Mouse (Mus musculus) heart, postnatal 4 days (tissue): ENCODE measurements around the gene Rfx8. TPM values are rescaled to one million over a fixed set of nuclear protein-coding genes. Genes with fewer than 3 reads are reported as not detected.

Experiments used
- DNase-seq: peaks from one replicate; pipeline ENCODE4 v3.0.0; 2021
- total RNA-seq, 2 experiments: library from RNA; stranded (reverse); gene quantifications; 2 replicates each; pipeline ENCODE4 v1.2.3; 2021

Gene Rfx8
- under 1 TPM; 0.57 to 0.72 TPM for total RNA-seq

DNA sequence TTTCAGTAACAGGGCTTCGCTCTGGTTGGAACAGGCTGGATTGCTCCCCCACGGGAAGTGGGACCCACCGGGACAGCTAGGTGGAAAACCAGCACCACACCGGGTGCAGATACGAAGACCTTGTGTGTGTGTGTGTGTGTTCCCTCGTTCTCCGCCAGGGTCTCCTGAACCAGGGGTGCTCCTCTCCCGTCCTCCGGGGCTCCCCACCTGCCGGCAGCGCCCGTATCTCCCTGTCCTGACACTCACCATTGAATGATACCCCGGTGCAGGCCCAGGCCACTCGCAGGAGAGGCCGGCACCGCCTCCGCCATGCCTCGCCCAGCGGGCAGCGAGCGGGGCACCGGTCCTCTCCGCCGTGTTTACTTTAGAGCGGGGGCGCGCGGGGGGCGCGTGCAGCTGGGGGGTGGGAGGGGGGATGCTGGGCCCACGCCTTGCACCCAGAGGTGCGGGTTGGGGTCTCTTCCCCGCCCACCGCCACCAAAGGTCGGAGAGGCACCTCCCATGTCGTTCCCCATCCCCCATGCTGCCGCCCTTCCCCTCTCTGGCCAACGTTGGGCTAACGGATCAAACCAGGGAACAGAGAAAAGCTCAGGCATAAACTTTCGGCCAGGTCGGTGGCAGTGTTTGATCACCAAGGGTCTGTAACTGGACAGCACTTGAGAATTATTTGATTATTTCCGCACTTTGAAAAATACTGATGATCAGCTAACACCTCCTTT lies at the start of gene Rfx8:
Rfx8 (minus strand) TSS at position 366 of the 719 bp plus-strand sequence.
- DNase-seq: peak; percentile 43

DNA sequence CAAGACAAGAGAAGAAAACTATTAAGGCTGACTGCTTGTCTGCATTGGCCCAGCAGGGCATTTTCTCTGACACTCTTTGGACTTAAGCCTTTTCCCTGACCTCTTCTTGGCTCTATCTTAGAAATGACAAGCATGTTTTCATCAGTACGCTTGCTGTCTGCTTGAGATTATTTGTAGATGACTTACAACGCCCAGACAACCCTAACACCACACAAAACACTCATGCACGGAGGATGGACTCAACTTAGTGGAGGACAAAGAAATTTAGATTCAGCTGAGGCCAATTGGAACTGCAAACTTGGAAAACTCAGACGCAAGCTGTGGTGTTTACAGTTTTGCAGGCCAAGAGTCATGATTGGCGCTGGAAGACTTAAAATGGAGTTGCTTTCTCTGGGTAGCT lies 49.6 kb upstream of the Rfx8 start:
- DNase-seq: no peak

DNA sequence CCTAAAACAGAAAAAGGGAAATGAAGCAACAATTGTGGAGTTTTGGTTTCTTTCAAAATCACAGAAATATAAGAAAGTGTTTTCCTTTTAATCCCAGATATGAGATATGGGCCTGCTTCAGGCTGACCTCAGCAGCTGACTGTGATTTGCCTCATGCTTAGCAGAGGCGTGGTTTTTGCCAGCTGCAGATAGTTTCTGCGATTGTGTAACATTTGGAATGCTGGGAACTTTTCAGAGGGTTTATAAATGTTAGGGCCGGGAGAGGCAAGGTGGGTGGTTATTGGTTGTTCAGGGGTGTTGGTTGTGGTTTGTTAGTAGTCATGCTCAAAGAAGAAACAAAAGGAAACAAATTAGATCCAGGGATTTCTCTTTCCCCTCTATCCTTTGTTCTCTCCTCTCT lies 47.2 kb upstream of the Rfx8 start:
- DNase-seq: no peak

DNA sequence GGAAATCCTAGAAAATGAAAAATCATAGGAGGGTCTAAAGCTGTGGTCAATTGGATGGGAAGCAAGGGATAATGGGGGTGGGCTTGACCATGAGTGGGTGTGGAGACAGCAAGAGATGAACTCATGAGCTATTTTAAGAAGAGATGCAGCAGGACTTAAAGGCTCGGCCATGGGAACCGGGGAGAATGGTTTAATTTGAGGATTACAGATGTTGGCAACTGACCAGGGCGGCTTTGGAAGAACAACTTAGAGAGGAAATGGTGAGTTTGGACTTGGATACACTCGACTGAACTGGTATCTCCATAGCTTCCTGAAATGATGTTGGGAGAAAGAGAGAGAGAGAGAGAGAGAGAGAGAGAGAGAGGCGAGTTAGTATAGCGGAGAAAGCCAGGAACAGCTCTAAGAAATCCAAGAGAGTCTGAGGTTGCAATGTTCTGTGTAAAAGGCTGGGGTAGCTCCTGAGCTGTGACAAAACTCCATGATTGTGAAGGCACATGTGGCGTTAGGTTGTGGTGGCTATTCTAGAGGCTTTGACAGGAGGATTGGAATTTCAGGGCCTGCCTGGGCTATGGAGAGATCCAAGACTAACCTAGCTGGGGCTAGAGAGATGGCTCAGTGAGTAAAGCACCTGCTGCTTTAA lies 45.2 kb upstream of the Rfx8 start:
- peak; percentile 68 for DNase-seq

DNA sequence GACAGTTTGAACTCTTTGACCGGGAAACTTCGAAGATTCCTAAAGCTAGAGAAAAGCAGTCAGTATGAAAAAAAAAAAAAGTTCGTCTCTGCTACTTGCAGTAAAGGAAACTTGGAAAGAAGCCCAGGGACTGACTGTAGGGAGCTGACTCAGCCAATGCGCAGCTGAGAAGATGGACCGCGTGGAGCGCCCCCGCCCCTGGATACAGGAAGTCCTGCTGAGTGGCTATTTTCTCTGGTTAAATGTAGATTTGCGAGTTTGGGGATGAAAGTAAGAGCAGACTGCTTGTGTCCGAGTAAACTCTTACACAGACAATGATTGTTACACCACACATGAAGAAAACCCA lies 41.2 kb upstream of the Rfx8 start:
- peak; percentile 84 for DNase-seq

DNA sequence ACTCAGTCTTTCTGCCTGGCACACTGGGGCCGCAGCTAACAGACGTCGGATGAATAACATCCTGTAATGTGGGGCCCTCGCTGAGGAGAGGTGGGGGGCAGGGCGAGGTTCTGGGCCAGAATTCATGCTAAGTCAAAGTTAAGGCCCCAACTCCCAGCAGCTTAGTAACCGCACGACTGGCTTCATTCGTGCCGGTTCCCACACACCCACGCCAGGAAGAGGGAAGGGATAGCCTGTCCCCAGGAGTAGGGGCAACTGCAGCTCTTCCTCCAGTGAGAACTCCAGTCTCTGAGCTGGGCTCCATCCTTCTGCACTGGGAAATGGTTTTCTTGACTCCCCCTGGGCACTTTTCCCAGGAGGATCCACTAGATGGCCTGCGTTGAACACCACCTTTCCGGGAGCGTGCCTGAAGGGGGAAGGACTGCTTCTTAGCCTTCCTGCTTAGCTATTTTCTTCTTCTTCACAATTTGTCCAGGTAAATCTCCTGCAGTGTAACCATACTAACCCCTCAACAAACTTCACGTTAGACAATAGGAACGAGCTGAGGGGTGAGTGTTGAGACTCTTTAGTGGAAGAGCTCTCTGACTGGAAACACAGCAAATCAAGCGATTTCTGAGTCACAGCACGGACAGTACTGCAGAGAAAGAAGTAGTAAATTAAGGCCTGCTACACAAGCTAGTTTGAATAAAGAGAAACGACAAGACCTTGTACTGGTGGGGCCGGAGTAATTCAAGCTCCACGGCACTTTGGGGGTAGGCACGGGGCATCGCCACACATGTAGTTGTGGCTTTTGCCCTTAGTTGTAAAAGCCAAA lies 40.6 kb upstream of the Rfx8 start:
- peak; percentile 74 for DNase-seq

DNA sequence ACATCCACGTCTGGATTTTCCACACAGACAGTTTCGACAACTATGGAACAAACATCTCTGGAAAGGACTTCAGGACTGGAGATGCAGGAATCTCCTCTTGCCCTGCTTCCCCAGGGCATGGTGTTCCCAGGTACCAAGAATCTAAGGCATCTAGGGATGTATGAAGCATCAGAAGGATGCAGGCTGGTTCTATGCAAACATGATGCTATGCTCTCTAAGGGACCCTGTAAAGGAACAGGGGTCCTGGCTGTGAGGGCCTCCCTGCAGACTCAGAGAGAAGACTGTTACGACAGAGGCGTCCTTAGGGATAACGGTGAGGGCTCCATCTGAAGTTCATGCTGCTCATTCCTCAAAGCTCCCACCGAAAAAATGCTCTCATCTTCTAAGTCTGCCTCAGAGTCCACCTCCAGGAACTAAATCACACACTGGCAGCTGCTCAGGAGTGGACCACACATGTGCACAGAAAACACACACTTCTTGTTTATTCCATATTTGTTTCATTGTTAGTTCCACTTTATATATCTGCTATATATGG lies 39.5 kb upstream of the Rfx8 start:
- no peak for DNase-seq

DNA sequence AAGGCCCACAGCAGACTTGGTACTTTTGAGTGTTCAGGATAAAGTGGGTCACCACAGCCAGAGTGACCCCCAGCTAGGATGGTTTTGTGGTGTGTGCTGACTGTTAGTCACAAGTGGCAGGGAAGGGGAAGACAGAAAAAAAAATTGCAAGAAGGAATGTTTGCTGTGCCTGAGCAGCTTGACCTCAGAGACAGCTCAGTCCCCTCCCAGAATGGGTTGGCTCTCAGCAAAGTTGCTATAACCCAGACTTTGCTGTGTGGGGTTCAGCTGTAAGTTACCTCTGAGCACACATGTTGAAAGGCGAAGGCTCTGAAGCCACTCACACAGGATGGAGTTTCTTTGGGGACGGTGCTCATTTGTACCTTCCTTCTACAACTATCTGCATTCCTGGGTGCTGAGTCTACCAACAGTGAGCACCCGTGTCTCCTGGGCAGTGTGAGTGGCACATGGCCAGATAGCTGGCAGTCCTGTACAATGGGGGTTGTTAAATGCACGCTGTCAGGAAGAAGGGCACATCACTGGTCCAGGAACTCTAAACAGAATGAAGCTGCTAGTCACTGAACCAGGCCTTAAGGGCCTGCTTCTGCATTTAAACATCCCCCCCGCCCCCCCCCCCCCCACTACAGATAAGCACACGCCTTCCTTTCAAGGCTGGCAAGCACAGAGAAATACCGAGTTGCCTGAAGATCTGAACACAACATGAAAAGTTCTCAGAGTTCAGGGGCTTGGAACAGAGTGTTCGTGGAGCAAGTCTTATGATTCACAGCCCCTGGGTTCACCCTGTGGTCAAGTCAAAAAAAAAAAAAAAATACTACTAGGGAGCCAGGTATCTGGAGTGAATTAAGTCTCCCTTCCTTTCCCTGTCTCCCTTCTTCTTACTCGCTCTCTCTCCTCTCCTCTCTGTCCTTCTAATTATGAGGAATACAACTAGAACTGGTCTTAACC lies 38.7 kb upstream of the Rfx8 start:
- peak; percentile 54 for DNase-seq

DNA sequence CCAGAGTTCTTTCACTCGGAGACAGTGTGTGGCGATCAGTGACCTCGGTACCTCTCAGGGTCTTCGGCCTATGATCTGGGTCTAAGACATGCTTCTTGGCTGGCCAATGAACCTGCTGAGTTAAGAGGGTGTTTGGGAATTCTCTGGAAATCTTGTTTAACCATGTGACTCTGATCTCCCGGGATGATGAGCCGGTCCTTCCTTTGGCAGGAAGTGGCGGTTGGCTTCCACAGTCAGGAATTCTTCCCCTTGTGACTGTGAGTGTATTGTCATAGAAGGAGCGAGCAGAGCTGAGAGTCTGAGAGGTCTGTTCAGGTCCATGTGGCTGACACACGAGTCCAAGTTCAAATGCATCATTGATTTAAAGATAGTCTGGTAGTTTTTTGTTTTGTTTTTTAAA lies 37.4 kb upstream of the Rfx8 start:
- peak; percentile 59 for DNase-seq

DNA sequence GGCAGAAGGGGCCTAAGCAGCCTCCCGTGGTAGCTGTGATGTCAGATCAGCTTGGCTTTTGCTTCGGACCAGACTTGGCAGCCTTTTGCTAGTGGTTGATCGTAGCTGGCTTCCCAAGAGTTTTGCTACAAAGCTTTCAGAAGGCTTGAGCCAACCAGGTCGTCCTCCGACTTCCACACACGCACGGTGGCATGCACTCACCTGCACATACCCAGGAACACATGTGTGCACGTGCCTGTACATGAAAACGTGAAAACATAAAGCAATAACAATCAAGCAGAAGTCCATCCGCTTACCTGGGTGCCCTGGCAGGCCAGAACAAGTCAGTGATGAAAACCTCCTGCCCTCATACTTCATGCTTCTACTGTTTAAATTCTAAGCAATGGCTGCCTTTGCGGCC lies 36.2 kb upstream of the Rfx8 start:
- no peak for DNase-seq

DNA sequence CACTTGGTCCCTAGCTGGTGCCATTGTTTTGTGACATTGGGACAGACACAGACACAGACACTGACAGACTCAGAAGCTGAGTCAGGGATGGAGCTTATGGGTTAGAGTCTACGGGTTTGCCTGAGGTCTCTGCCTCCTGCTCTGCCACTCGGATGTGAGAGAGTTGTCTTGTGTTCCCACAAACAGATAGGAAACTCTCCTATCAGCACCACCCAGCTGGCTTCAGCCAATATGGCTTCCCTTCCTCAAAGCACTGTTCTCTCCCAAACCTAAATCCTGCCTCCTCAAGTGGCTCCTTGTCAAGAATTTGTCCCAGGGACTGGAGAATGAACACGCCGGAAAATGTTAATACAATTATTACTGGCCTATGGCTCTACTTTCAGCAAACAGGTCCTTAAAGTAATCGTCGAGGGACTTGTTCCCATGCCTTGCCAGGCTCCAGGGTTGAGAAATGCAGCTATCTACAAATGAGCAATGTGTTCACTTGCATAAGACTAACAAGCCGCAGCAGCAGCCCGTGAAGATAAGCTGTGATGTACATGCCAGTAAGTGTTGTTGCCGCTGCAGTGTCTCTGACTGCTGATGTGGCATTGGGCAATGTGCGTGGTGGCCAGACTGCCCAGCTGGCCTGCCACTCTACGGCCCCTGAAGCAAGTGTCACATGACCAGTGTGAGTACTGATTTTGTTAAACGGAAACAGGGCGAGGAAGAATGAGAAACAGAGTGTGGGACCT lies 33.6 kb upstream of the Rfx8 start:
- DNase-seq: peak; percentile 33

DNA sequence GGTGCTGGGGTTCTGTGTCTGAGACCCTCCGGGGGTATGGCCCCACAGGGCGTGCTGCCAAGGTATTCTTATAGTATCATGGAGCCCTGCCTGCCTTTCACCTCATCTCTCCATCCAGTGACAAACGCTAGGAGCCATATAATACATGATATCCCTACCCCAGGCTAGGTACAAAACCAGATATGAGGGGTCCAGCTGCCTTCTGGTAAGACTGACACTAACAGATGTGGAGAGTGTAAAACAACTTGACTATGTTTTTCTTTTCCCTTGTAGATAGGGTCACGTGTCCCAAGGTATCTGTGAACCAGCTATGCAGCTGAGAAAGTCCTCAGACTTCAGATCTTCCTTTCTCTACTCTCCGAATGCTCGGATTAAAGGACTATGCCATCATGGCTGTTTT lies 30.7 kb upstream of the Rfx8 start:
- DNase-seq: no peak

DNA sequence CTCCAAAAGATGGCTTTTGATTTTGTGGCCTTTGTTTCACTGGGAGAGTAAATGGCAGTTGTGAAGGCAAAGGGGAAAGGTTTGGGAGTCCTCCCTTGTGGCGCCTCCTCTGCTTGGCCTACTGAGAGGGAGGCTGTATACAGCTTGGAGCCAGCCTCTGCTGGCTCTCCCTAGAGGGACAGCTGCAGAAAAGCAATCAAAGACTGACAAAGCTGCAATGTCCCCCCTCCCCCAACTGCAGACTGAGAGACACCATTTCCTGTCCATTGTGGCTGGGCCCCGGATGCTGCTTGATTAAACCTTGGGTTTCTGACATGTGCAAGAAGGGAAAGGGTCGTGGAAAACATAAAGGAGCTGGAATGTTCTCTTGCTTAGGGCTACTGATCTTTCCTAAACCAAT lies 28.9 kb upstream of the Rfx8 start:
- DNase-seq: peak; percentile 43

DNA sequence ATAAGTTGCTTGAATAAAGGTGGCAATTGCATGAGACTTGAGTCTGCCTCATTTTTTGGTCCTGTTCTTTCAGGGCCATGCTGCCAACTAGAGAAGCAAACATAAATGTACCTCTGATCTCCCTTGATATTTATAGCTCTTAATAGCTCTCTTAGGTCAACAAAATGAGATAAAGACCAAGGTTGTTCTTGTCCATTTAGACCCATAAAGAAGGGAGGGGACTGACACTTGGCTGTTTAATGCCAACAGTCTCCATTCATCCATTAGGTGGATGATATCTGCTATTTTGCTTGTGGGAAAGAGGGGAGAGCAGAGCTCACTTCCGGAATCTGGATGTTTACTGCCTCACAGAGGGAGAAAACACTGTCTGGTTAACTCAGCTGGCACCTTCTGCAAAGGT lies 28.4 kb upstream of the Rfx8 start:
- DNase-seq: no peak

DNA sequence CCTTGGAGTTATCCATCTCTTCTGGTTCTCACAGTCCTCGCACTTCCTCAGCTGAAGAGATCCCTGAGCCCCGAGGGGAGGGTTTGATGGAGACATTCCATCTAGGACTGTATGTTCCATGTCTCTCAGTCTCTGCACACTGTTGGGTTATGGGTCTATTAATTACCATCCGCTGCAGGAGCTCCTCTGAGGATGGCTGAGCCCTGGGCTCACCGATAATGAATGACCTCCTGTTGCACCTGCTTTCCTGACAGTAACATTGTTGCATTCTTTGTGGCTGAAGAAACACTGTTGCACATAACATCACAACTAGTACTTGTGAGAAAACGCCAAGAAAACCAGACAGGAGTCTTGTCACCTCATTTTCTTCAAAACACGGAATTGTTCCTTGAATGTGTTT lies 27.9 kb upstream of the Rfx8 start:
- no peak for DNase-seq

DNA sequence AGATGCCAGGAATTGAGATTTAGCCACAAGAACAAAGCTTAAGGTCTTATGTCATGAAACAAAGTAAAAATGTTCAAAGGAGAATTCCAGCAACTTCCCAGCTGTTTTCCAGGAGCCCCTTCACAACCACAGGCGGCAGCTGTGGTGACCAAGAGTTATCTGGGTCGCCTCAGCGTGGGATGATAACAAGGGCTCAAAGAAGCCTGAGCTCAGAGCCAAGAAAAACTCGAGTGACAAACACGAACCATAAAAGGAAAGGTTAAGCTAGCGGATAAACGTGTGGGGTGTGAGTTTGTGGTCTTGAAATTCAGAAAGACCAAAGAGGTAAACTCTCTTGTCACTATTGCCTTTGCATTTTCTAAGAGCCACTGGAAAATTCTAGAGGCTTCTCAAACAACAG lies 25.7 kb upstream of the Rfx8 start:
- no peak for DNase-seq

DNA sequence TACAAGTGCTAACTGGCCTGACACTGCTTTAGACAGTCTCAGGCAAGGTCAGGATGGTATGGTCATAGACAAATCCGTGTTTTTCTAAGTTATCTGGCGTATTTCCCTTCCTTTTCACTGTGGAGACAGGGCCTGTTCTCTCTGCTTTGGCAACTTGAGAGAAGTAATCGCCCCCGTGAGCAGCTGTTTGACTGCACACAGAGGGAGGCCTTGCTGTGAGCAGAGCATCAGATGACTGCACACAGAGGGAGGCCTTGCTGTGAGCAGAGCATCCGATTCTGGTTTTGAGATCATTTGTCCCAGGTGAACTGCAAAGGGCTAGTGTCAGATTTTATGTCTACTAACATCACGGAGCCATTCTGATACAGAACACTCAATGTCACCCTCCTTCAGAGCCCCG lies 20.2 kb upstream of the Rfx8 start:
- DNase-seq: no peak

DNA sequence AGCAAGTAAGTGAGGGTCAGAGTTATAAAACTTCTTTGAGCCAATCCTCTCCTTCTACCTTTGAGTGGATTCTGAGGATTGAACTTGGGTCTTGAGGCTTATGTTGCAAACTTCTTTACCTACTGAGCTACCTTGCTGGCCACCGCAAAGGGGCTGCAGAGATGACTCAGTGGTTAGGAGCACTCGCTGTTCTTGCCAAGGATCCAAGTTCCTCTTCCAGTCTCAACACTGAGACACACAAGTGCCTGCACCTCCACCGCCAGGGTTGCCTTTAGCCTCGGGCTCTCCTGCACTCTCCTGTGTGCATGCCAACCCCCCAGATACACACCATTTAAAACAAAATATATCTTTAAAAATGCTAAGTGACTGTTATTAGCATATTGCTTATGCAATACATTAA lies 19.2 kb upstream of the Rfx8 start:
- no peak for DNase-seq

DNA sequence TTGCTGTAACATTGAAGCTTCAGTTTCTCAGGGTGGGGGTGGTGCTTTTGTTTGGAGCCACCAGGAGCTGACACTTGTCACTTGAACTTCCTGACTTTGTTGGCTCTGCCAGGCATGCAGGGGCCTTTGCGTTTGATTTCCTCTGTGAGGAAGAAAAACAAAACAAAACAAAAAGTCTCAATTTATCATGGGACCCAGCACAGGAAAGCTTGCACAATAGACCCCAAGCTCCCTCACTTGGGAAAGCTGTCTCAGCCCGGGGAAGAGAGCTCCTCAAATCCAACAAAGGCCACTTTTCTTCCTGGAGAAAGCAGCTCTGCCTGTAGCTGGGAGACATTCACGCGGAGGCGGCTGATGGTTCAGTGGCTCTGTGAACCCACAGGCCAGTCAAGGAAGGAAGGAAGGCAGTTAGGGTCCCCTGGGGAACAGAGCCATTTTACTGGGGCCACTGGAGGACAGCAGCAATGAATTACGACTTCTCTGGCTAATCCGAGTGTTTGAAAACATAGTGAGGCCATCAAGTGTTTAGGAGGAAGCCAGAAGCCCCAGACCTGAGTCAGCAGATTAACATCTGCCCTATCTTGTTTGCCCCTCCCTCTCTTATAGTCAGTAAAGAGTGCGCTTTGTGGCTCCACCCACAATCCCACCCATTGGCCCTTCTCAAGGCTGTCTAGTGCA lies 15.3 kb upstream of the Rfx8 start:
- DNase-seq: peak; percentile 65

DNA sequence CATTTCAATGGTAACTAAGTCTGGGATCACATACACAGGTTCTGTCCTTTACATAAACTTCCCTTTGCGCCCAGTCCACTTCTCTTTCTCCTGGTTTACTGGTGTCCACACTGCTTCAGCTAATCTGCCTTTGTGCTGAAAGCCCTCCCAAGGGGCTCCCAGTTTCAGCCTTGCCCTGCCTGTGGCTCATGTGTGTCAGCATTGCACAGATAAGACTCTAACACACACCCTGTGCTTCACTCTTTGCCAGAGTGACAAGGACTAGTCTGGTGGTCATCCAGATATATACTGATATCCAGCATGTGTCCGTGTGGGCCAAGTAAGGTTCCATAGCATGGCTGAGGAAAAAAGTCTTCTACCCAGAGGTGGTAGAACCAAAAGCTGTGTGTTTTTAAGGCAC lies 14.7 kb upstream of the Rfx8 start:
- no peak for DNase-seq

DNA sequence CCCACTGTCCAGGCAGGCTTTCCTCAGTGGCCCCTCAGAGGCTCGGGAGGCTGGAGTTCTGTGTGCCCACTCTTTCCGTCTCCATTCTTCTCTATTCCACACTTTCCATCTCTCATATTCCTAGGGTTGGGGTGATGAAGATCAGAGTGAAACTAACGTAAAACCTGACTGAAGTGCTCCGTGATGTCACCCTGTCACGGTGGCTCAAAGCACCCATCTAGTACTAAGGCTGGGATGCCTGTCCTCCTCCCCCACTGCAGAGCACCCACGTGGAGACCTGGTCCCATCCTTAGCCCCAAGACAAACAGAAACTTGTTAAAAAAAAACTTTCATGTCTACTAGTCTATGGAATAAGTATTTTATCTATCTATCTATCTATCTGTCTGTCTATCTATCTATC lies 14.1 kb upstream of the Rfx8 start:
- no peak for DNase-seq
